Mouse (Mus musculus) embryonic facial prominence, embryonic 12.5 days (tissue): ENCODE results near the gene Aire. TPM values are rescaled to one million over a fixed set of nuclear protein-coding genes. Genes with fewer than 3 reads are reported as not detected.
"Not testable (repeated sequence)": the region's sequence is repeated elsewhere in the genome, so short reads cannot be mapped to it uniquely, and the experiment has no call there.

Experiments used
- ATAC-seq: fragments of 200-750 bp; cut with Nextera tagmentation; 2 replicates; pipeline ENCODE4 v1.8.0; 2017; ENCODE audit not compliant: insufficient number of reproducible peaks, insufficient read depth, low FRiP score, low TSS enrichment
- H3K27ac ChIP-seq: fragments of 300-500 bp; sonication (generic); 2 replicates; pipeline ENCODE4 v1.5.1; 2016; ENCODE audit warnings: mild to moderate bottlenecking
- H3K27me3 ChIP-seq: fragments of 300-500 bp; sonication (generic); 2 replicates; pipeline ENCODE4 v1.6.1; 2016; ENCODE audit warnings: mild to moderate bottlenecking, moderate library complexity
- H3K36me3 ChIP-seq: fragments of 300-500 bp; sonication (generic); 2 replicates; pipeline ENCODE4 v1.6.1; 2016; ENCODE audit warnings: mild to moderate bottlenecking
- H3K4me1 ChIP-seq: fragments of 300-500 bp; sonication (generic); 2 replicates; pipeline ENCODE4 v1.6.1; 2016
- H3K4me2 ChIP-seq: fragments of 300-500 bp; sonication (generic); replicated peaks from 2 replicates; pipeline ENCODE4 v1.6.1; 2016; ENCODE audit warnings: mild to moderate bottlenecking, moderate library complexity
- H3K4me3 ChIP-seq: fragments of 300-500 bp; sonication (generic); 2 replicates; pipeline ENCODE4 v1.5.1; 2016; ENCODE audit warnings: mild to moderate bottlenecking
- H3K9ac ChIP-seq: fragments of 300-500 bp; sonication (generic); 2 replicates; pipeline ENCODE4 v1.6.1; 2016; ENCODE audit warnings: mild to moderate bottlenecking, moderate library complexity
- H3K9me3 ChIP-seq: fragments of 300-500 bp; sonication (generic); 2 replicates; pipeline ENCODE4 v1.6.1; 2016; ENCODE audit warnings: mild to moderate bottlenecking, moderate library complexity
- WGBS: fragments of 180-500 bp; shearing (Covaris S2); methylation state at CpG from one replicate; pipeline ENCODE4 v1.1.7; 2016; 5-methylcytosine and 5-hydroxymethylcytosine counted together
- polyA plus RNA-seq: library from polyadenylated mRNA; unstranded; fragments of >200 nt; fragmentation: Nextera tagmentation; extraction: Ambion mirVana; gene quantifications from 2 replicates; pipeline ENCODE4 v1.2.1, GENCODE M21; 2016

Aire gene
- polyA plus RNA-seq, 1 experiment from 2014 or later = 0.17 TPM

DNA sequence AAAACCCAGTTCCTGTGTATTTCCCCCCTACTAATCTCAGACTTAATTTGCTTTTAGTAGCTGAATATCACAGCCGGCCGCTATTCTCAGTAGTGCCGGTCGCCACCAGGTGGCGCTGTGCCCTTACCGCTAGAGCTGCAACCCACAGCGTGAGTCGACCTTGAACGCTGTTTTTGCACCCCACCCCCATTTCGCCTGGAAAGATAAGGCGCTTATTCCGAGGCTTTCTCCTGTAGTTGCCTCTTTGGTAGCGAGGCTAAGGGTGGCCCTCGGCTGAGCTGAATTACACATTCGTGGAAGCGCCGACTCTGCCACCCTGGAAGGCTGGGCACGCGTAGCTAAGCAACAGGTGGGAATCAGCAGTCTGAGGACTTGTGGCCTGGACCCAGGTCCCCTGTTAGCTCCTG lies 24.6 kb downstream of the Aire start:
- Histone ChIP-seq H3K4me3 (peak overlapping the region; percentile 22), H3K36me3 (no peaks in the 10 kb centered on the region), H3K9ac (no peak overlapping the region), H3K9me3 (no peaks in the 10 kb centered on the region), H3K4me1 (no peaks in the 10 kb centered on the region), H3K27me3 (no peaks in the 10 kb centered on the region), H3K4me2 (peak overlapping the region; percentile 41), H3K27ac (no peak overlapping the region)
- WGBS = 23% methylated on average over 19 of the region's 19 CpGs
- ATAC-seq = peak; percentile 72; the same call in 1 of the 2 replicates

DNA sequence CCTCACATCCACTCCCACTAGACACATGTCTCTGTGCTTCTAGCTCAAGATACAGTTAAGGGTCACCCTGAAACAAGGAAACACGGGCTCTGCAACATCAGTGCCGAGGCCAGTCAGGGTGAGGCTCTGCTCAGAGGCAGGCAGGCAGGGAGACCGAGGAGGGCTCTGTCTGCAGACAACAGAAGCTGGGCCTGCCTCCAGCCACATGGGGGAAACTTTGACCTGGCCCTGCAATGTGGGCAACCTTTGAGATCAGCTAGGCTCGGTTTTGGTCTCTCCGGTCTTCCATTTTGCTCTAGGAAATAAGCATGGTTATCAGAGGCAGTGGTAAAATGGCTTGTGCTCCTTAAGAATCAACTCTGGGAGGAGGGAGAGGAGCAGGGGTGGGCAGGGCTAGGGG lies 27.0 kb downstream of the Aire start:
- no peak overlapping the region for H3K9ac ChIP-seq
- WGBS = 54% methylated on average over 5 of the region's 5 CpGs
- H3K27me3 ChIP-seq = no peaks in the 10 kb centered on the region
- no peak overlapping the region for H3K27ac ChIP-seq
- H3K4me3 ChIP-seq = no peak overlapping the region
- no peaks in the 10 kb centered on the region for H3K4me1 ChIP-seq
- no peaks in the 10 kb centered on the region for H3K9me3 ChIP-seq
- H3K4me2 ChIP-seq = no peak overlapping the region
- ATAC-seq = no peak
- no peaks in the 10 kb centered on the region for H3K36me3 ChIP-seq

DNA sequence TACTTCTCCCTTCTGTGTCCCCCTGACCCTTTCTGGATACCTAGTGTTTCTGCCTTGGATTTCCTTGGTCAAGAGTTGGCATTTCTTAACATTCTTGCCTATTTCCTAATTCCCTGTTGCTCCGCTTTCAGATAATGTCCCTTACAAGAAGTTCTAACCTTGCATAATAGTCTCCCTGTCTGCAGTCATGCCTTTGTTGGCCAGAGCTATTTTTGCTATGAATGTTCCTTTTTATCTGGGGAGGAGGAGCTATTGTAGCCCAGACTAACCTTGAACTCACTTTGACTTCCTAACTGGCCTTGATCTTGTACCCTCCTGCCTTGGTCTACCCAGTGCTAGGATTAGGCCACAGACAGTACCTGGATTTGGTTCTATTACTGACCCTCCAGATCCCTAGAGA lies 27.9 kb downstream of the Aire start:
- no peak overlapping the region for H3K9ac ChIP-seq
- no peak overlapping the region for H3K4me2 ChIP-seq
- no peak overlapping the region for H3K4me3 ChIP-seq
- H3K36me3 ChIP-seq = no peaks in the 10 kb centered on the region
- H3K27ac ChIP-seq = no peak overlapping the region
- WGBS = 89% methylated on average over 1 of the region's 1 CpGs
- H3K4me1 ChIP-seq = peaks cover 1% of the 10 kb centered on the region; the same call in 1 of the 2 replicates
- H3K9me3 ChIP-seq = no peaks in the 10 kb centered on the region
- ATAC-seq = no peak
- H3K27me3 ChIP-seq = no peaks in the 10 kb centered on the region

DNA sequence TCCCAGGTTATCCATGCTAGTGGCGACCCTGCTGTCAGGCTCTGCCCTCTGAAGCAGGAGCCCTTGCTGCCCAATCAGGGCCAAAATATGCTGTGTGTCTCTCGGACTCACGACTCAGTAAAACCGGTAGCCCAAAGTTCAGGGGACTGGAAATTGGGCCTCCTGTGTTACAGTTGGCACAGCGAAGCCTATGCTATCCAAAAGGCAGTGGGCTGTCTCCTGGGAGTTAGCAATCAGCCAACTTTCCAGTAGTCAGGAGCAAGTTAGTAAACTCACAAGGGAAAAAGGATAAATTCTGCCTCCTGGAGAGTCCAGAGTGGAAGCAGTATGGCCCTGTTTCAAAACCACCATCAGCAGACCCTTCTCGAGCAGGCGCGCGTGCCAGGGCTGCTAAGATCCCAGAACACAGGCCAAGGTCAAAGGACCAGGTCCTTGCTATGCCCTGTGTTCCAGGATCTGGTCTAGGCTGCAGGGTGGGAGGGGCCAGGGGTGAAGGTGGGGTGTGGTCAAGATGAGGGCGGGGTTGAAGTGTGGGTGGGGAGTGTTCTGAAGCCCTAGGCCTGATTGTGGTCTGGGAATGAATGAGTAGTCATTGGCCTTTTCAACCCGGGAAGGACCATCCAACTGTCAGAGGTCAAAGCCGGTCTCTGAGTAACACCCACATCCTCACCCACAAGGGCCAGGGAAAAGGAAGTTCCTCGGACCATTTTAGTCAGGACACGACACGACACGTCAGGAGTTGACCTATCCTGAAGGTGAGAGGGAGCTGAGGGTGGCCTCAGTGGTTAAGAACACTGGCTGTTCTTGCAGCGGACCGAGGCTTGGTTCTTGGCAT lies 30.5 kb downstream of the Aire start:
- ATAC-seq = no peak
- no peak overlapping the region for H3K4me2 ChIP-seq
- H3K4me1 ChIP-seq = peaks cover 13% of the 10 kb centered on the region
- H3K36me3 ChIP-seq = no peaks in the 10 kb centered on the region
- no peak overlapping the region for H3K4me3 ChIP-seq
- no peaks in the 10 kb centered on the region for H3K9me3 ChIP-seq
- WGBS = 92% methylated on average over 18 of the region's 18 CpGs
- H3K9ac ChIP-seq = no peak overlapping the region
- no peak overlapping the region for H3K27ac ChIP-seq
- H3K27me3 ChIP-seq = no peaks in the 10 kb centered on the region

DNA sequence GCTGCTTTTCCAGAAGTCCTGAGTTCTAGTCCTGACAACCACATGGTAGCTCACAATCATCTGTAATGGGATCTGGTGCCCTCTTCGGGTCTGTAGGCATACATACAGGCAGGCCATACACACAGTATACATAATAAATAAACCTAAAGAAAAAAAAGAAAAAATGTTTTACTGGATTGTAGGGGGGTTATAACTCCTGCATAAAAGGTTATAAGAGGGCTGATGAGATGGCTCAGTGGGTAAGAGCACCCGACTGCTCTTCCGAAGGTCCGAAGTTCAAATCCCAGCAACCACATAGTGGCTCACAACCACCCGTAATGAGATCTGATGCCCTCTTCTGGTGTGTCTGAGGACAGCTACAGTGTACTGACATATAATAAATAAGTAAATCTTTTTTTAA lies 32.3 kb downstream of the Aire start:
- H3K4me3 ChIP-seq, ATAC-seq, H3K9me3 ChIP-seq, H3K27ac ChIP-seq, H3K27me3 ChIP-seq, H3K9ac ChIP-seq, H3K36me3 ChIP-seq, H3K4me2 ChIP-seq: not testable (repeated sequence)
- 89% methylated on average over 5 of the region's 5 CpGs for WGBS
- H3K4me1 ChIP-seq = peaks cover 29% of the 10 kb centered on the region

DNA sequence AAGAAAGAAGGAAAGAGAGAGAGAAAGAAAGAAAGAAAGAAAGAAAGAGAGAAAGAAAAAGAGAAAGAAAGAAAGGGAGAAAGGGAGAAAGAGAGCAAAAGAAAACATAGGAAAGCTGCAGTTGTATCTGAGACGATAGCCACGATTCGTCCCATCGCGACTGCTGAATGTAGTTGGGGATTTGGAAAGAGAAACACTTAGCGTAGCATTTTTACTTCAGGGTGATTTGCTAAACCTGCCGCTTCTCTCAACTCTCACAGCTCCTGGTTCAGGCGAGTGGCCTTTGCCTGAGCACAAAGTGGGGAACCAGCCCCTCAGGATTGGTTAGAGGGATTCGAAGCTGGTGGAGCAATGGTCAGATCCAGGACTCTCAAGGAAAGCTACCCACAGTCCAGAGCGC lies 33.1 kb downstream of the Aire start:
- H3K9ac ChIP-seq = 0 out of 2 replicates have a peak overlapping the region, but pooled peaks have one; percentile 10
- peak overlapping the region; percentile 78 for H3K4me2 ChIP-seq
- H3K36me3 ChIP-seq = peaks cover 4% of the 10 kb centered on the region; the same call in 1 of the 2 replicates
- H3K4me3 ChIP-seq = peak overlapping the region; percentile 16
- WGBS = 17% methylated on average over 10 of the region's 10 CpGs
- no peaks in the 10 kb centered on the region for H3K9me3 ChIP-seq
- H3K27me3 ChIP-seq = no peaks in the 10 kb centered on the region
- H3K27ac ChIP-seq = no peak overlapping the region
- peaks cover 30% of the 10 kb centered on the region for H3K4me1 ChIP-seq
- no peak for ATAC-seq

DNA sequence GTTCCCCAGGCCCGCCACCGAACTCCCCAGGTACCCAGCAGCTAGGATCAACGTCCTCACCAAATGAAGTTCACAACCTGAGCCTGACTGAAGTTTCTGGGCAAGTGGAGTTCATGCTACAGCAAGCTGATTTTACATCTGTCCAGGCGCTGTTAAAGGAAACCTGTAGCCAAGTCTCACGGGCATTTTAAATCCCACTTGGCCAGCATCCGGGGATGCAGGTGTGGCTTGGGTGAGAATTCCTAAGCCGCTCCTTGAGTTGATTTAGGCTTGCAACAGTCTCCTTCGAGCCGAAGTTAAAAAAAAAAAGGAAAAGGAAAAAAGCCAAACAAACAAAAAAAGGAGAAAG lies 33.5 kb downstream of the Aire start, which contains the start of gene Pfkl:
TSS of gene Pfkl (minus strand) at position 139 of the 349 bp plus-strand sequence.
- Histone ChIP-seq H3K36me3 (peaks cover 8% of the 10 kb centered on the region; the same call in 1 of the 2 replicates), H3K27me3 (no peaks in the 10 kb centered on the region), H3K27ac (peak within 1 kb of the TSS; percentile 94), H3K9me3 (no peaks in the 10 kb centered on the region), H3K9ac (peak within 1 kb of the TSS; percentile 79), H3K4me3 (peak within 1 kb of the TSS; percentile 64), H3K4me1 (peaks cover 30% of the 10 kb centered on the region), H3K4me2 (peak within 1 kb of the TSS; percentile 78)
- WGBS = 0% methylated on average over 9 of the region's 9 CpGs
- no peak for ATAC-seq

DNA sequence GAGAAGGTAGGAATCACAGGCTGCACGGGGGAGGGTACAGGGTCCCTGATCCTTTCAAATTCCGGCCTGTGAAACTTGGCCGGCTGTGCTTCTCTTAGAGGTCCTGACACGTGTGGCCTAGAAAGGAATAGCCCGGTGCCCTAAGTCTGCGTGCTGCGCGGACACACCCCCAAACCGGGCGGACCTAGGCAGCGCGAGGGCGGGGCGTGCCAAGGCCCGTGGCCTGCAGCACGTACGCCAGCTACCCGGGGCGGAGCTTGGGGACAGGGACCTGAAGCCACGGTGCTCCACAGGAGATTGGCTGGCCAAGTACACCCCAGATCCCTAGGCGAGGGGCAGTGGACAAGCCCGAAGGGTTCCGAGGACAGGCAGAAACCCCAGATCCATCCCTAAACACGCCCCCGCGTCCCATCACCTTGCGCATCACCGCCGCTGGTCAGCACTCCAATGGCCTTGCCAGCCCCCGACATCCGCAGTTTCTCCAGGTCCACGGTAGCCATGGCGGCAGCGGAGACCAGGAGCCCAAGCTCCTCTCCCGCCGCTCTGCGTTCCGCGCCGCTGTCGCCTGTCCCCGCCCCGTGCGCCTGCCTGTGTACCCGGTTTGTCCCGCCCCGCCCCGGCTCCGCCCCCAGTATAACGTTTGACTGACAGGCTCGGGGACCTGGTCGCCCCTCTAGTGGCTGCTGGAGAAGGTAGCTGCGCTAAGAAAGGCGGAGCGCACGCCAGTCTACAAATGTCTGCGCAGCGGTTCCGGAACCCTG lies 34.0 kb downstream of the Aire start:
- Histone ChIP-seq H3K36me3 (peaks cover 13% of the 10 kb centered on the region), H3K4me3 (peak overlapping the region; percentile 64), H3K9ac (peak overlapping the region; percentile 79), H3K27me3 (no peaks in the 10 kb centered on the region), H3K4me1 (peaks cover 30% of the 10 kb centered on the region), H3K27ac (peak overlapping the region; percentile 94), H3K4me2 (peak overlapping the region; percentile 78), H3K9me3 (no peaks in the 10 kb centered on the region)
- WGBS = 1% methylated on average over 59 of the region's 59 CpGs
- peak; percentile 95 for ATAC-seq

DNA sequence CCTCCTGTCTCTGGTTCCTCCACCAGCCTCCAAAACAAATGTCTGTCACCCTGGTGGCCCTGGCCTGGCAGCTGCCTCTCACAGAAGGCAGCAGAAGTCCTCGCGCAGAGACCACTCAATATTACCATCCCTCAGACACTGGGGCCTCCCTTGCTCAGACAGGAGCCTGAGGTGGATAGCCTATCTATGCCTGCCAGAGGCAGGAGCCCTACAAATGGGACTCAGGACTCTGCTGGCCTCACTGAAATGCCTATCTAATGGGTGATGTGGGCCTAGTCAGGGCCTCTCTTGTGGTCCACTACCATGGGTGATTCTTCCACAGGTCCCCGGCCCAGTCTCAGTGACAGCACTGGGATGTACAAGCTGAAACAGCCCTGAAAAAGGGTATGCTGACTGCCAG lies 35.2 kb downstream of the Aire start:
- peak overlapping the region; percentile 79 for H3K9ac ChIP-seq
- H3K4me3 ChIP-seq = peak overlapping the region; percentile 64
- H3K9me3 ChIP-seq = no peaks in the 10 kb centered on the region
- H3K27ac ChIP-seq = peak overlapping the region; percentile 94; the same call in 1 of the 2 replicates
- no peaks in the 10 kb centered on the region for H3K27me3 ChIP-seq
- no peak for ATAC-seq
- H3K4me2 ChIP-seq = peak overlapping the region; percentile 78
- peaks cover 14% of the 10 kb centered on the region for H3K36me3 ChIP-seq
- H3K4me1 ChIP-seq = peaks cover 30% of the 10 kb centered on the region
- 74% methylated on average over 3 of the region's 3 CpGs for WGBS

DNA sequence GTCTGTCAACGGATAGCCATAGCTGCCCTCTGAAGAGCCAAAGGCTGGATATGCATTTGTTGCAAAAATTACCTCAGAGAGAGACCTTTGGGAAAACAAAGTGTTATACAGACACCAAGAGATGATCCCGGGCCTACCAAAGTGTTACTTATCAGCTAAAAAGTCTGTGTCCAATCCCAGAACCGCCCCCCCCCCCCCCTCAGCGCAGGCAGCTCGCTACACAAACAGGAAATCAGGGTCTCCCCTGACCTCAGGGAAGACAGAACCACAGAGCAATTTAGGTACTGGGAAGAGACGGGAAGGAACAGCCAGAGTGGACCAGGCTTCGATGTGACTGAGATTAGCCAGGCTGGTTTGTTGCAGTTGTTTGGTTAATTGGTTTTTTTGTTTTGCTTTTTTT lies 36.2 kb downstream of the Aire start:
- no peak overlapping the region for H3K4me3 ChIP-seq
- H3K27me3 ChIP-seq = no peaks in the 10 kb centered on the region
- no peak for ATAC-seq
- H3K9ac ChIP-seq = no peak overlapping the region
- peaks cover 18% of the 10 kb centered on the region for H3K36me3 ChIP-seq
- WGBS = 16% methylated on average over 7 of the region's 7 CpGs
- H3K4me1 ChIP-seq = peaks cover 30% of the 10 kb centered on the region
- no peak overlapping the region for H3K27ac ChIP-seq
- H3K4me2 ChIP-seq = peak overlapping the region; percentile 9; the same call in 1 of the 2 replicates
- H3K9me3 ChIP-seq = no peaks in the 10 kb centered on the region

DNA sequence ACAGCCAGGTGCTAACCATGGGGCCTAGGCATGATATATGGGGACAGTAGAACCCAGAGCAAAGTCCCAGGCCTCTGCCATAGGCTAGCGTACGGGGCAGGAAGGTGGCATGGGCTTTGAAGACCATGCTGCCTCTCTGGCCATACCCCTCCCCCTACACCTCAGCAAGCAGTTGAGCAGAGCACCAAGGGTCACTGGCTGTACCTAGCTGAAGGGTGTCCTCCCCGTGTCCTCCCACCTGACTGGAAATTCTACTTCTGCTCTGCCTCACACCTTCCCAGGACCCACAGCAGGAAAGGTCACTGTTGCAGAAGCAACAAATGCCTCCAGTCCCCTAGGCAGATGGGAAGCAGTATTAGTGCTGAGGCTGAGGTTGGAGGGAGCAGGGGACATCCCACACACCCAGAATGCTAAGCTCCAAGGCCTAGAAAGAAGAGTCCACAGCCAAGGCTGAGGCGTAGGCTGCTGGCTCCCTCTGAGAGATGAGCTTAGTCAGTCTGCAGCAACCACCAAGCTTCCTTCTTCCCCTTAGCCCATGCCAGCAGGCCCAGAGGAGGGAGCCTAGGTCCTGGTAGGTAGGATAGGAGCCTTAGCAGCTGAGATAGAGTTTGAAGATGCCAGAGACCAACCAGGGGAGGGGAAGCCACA lies 37.5 kb downstream of the Aire start:
- no peak overlapping the region for H3K4me3 ChIP-seq
- 82% methylated on average over 4 of the region's 4 CpGs for WGBS
- no peak overlapping the region for H3K27ac ChIP-seq
- H3K27me3 ChIP-seq = no peaks in the 10 kb centered on the region
- H3K4me1 ChIP-seq = peaks cover 30% of the 10 kb centered on the region
- H3K9me3 ChIP-seq = no peaks in the 10 kb centered on the region
- H3K36me3 ChIP-seq = peaks cover 31% of the 10 kb centered on the region
- no peak overlapping the region; the same call in none of the 2 replicates for H3K9ac ChIP-seq
- no peak overlapping the region for H3K4me2 ChIP-seq
- no peak for ATAC-seq
